Mouse (Mus musculus): ENCODE measurements around the gene Tmem104.

Gene Tmem104

GRCm38 (mm10) chr11:115232889-115233288, 45.6 kb downstream of the Tmem104 start:
- DNase-seq, result no peak

- no peak for DNase-seq
These were observed 46.4 kb downstream of the Tmem104 start for GRCm38 (mm10) chr11:115233526-115234290.

DNA sequence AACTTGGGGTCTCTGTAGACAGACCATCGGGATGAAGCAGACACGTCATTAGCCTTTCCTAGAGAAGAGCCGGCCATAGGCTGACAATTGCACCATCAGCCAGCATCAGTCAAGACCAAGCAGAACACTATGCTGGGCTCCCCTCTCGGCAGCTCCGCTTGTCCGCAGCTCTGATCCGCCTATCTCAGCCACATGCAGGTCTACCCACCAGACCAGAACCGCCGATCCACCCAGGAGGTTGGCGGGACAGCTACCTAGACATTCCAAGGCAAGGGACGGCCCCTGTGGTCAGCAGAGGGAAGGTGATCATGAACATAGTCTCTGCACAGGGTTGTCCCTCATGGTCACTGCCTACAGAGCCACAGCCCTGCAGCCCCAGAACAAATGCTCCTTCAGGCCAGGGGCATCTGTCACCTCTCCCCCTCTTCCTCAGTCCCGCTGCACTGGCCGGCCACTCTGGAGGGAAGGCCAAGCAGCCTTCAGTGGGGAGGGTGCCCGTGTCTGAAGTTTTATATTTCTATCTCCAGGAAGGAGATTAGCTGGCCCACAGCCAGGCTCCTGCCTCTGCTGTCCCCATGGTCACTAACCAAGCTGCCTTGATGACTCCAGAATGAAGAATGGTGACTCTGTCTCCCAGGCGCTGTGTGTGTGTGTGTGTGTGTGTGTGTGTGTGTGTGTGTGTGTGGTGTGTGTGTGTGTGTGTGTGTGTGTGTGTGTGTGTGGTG, 47.2 kb downstream of the Tmem104 start:
- DNase-seq, result no peak

DNA sequence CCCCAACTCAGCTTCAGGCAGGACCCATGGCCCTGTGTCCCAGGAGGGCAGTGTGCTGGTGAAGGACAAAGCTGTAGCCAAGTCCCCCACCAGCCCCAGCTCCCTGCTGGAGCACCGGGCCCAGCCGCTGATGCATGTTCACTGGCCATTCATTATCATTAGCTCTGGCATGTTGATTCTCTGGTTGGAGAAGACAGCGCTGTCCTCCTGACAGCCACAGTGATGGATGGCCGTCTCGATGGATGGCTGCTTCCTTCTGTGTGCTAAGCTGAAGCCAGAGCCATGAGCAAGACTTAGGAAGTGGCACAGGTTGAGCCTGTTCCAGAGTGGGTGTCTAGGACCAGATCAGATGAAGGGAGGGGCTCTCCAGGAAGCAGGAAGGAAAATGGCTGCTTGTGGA, 49.3 kb downstream of the Tmem104 start:
- no peak for DNase-seq

DNA sequence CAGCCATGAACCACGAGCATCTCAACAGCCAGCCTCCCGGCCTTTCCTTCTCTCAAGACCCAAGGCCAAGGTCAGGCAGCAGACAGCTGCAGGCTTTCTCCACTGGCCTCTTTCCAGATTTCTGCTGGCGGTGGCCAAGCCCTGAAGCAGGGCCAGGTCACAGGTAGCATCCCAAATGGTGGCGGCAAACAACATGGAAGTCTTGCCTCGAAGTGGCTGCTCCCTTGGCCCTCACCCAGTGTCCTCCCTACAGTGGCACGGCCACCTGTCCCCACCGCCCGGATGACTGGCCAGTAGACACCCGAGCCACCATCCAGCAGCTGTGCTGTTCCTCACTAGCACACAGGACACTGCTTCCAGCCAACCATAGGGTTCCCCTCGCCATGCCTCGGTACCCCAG, 54.1 kb downstream of the Tmem104 start:
- DNase-seq, result peak; percentile 81

GRCm38 (mm10) chr11:115242746-115243145, 55.5 kb downstream of the Tmem104 start:
- DNase-seq, result no peak

- no peak for DNase-seq
These were observed 56.5 kb downstream of the Tmem104 start for GRCm38 (mm10) chr11:115243783-115244182.

GRCm38 (mm10) chr11:115244840-115245239, 57.6 kb downstream of the Tmem104 start:
- DNase-seq, result no peak

DNA sequence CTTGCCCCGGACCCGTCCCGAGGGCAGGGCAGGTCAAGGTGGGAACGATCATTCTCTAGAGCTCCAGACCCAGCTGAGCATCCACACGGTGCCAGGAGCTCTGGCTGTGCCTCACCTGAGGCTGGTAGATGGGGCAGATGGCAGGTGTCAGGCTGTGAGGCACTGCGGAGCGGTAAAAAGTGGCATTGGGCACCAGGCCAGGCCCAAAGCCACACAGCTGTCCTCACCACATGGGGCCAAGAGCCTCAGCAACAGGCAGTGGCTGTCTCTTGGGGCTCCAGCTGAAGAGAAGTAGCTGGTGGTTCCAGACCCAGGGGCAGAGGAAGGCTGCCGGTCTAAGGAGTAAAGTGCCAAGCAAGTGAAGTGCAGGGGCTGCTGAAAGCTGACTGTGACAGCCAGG, 59.1 kb downstream of the Tmem104 start:
- DNase-seq, result peak; percentile 83

GRCm38 (mm10) chr11:115247240-115247639, 60.0 kb downstream of the Tmem104 start:
- DNase-seq, result no peak

GRCm38 (mm10) chr11:115247945-115248344, 60.7 kb downstream of the Tmem104 start:
- DNase-seq, result no peak

- DNase-seq, result peak; percentile 74
These were observed 62.6 kb downstream of the Tmem104 start for GRCm38 (mm10) chr11:115249721-115250404.

- DNase-seq, result no peak
These were observed 63.3 kb downstream of the Tmem104 start for GRCm38 (mm10) chr11:115250405-115251090.

DNA sequence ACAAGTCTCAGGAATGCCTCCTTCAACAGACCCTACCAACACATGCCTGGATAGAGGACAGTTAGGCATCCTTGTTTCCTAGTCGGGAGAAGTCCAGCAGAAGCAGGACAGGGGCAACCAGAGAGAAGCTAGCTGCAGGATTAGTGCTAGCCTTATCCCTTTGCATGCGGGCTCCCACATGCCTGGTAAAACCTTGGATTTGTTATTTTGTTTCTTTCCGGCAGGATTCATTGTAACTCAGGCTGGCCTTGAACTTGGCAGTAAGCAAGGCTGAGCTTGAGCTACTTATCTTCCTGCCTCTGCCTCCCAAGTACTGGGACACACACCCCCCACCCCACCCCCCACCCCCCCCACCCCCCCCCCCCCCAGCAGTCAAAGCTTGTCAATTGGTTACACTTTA, 64.0 kb downstream of the Tmem104 start:
- DNase-seq, result no peak

- DNase-seq, result no peak
These were observed 70.7 kb downstream of the Tmem104 start for GRCm38 (mm10) chr11:115257775-115258510.

GRCm38 (mm10) chr11:115259134-115259533, 71.8 kb downstream of the Tmem104 start:
- no peak for DNase-seq

DNA sequence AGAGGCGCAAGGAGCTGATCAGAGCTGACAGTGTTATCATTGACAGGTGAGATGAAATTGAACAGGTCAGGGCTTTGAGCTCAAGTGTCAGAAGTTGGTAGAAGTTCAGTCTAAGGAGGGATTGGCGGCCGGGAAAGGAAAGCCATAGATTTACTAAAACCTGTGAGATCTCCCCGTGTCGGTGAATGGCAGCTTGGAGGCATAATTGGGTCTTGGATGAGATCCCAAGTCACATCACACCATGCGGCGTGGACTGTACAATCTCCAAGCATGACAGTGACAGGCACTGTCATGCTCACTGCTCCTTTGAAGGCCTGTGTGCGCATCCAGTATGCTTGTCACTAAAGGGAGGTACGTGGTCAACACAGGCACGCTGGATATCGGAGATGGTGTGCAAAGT, 75.7 kb downstream of the Tmem104 start:
- DNase-seq, result peak; percentile 81

GRCm38 (mm10) chr11:115264136-115264861, 77.0 kb downstream of the Tmem104 start:
- DNase-seq, result peak; percentile 84

DNA sequence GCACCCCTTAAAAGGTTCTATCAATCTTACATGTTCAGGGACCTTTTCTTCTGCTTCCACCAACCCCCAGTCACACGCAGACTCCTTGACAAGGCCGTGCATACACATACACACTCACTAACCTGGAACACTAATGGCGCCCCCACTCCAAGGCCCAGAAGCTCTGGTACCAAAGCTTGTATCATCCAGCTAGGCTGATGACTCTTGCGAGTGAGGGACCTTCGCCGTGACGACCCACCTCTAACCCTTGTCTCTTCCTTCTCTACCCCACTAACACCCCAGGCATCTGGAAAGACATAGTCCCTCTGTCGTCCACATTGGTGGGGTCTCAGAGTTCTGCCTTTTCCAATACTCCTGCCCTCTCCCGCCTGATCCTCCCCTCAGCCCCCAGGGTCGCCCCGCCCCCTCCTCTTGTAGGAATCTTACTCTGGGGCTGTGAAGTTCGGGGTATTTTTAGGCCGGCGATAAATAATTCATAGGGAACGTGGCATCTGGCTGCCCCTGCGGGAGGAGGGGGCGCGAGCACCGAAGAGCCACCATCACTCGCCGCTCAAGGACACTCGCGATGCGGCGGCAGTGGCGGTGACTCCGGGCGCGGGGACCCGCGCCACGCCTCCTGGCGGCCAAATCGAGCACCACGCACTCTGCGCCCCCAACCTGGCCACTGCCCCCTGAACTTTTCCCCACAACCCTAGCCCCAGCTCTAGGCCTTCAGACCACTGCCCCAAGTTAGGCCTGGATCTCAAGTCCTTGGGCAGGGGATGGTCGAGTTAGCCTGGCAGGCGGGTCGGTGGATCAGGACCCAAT, 77.8 kb downstream of the Tmem104 start:
- DNase-seq, result no peak

DNA sequence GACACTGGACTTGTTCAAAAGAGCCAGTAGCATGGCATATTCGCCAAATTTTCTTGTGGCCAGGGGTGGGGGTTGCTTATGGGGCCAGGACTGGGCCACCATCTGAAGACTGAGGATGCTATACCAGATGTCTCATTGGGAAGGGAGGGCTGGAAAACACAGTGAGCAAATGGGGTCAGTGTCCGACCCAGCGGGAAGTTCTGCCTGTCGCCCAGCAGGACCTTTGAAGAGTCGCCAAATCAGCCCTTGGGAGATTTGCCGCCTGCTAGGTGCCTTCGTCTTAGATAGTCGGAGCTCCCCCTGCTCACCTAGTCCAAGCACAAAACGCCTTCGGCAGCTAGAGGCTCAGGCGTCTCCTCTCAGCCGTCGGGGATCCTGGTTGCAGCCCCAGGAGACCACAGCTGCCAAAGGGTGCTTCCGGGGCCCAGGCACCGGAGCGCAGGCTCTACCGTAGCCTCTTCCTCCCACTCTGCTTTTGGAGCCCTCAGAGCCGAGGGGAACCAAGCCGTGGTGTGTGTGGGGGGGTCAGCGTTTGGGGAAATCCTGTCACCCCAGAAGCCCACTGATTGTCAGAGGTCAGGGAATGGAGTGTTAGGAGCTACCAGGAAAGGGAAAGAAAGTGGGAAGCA, 78.6 kb downstream of the Tmem104 start:
- DNase-seq, result peak; percentile 88

Measured in cerebellum, adult 9-11 months (tissue).